Mouse (Mus musculus) kidney, adult 11 months (tissue): ENCODE data around the gene Fbxo11.
A peak's percentile ranks its signal among the peaks of the same experiment; 100 is the strongest.

Source experiments
- DNase-seq: peaks from one replicate; pipeline ENCODE4 v3.0.0; 2022

Fbxo11 gene

GRCm38 (mm10) chr17:88065031-88065800, at the start of gene Fbxo11:
Fbxo11 (minus strand) TSS chr17:88065291.
- DNase-seq: peak; percentile 42

GRCm38 (mm10) chr17:88113883-88114229, 48.8 kb upstream of the Fbxo11 start:
- no peak for DNase-seq

GRCm38 (mm10) chr17:88113015-88113882, 48.2 kb upstream of the Fbxo11 start:
- DNase-seq: no peak

- no peak for DNase-seq
Measured at GRCm38 (mm10) chr17:88111865-88112645, 47.0 kb upstream of the Fbxo11 start.

- DNase-seq: no peak
Measured at GRCm38 (mm10) chr17:88111081-88111796, 46.1 kb upstream of the Fbxo11 start.

GRCm38 (mm10) chr17:88107708-88108107, 42.6 kb upstream of the Fbxo11 start:
- no peak for DNase-seq

GRCm38 (mm10) chr17:88106365-88106764, 41.3 kb upstream of the Fbxo11 start:
- no peak for DNase-seq

- DNase-seq: no peak
Measured at GRCm38 (mm10) chr17:88102597-88102996, 37.5 kb upstream of the Fbxo11 start.

- no peak for DNase-seq
Measured at GRCm38 (mm10) chr17:88098181-88098852, 33.2 kb upstream of the Fbxo11 start.

- no peak for DNase-seq
Measured at GRCm38 (mm10) chr17:88097543-88097942, 32.5 kb upstream of the Fbxo11 start.

GRCm38 (mm10) chr17:88096809-88097399, 31.8 kb upstream of the Fbxo11 start:
- DNase-seq: no peak

GRCm38 (mm10) chr17:88095517-88096198, 30.6 kb upstream of the Fbxo11 start:
- DNase-seq: no peak

- no peak for DNase-seq
Measured at GRCm38 (mm10) chr17:88094327-88094726, 29.2 kb upstream of the Fbxo11 start.

- DNase-seq: no peak
Measured at GRCm38 (mm10) chr17:88093798-88094197, 28.7 kb upstream of the Fbxo11 start.

- no peak for DNase-seq
Measured at GRCm38 (mm10) chr17:88085976-88086375, 20.9 kb upstream of the Fbxo11 start.

- DNase-seq: no peak
Measured at GRCm38 (mm10) chr17:88081446-88081845, 16.4 kb upstream of the Fbxo11 start.

- no peak for DNase-seq
Measured at GRCm38 (mm10) chr17:88079771-88080170, 14.7 kb upstream of the Fbxo11 start.

GRCm38 (mm10) chr17:88072047-88072446, 7.0 kb upstream of the Fbxo11 start:
- no peak for DNase-seq

GRCm38 (mm10) chr17:88068024-88068719, 3.1 kb upstream of the Fbxo11 start:
- DNase-seq: no peak

- DNase-seq: no peak
Measured at GRCm38 (mm10) chr17:88067202-88067901, 2.3 kb upstream of the Fbxo11 start.
